Mouse (Mus musculus) hindbrain, postnatal 0 days (tissue): ENCODE measurements around the gene Slc12a4. TPM values are rescaled to one million over a fixed set of nuclear protein-coding genes. Genes with fewer than 3 reads are reported as not detected.

Experiments used
- ATAC-seq: fragments of 200-750 bp; cut with Nextera tagmentation; 2 replicates; pipeline ENCODE4 v1.8.0; 2017; ENCODE audit warnings: mild to moderate bottlenecking, moderate TSS enrichment, moderate library complexity
- DNase-seq: peaks from one replicate; pipeline ENCODE4 v3.0.0-alpha.2; 2015; ENCODE audit warnings: low spot score
- H3K27ac ChIP-seq: fragments of 300-500 bp; sonication (generic); 2 replicates; pipeline ENCODE4 v1.5.1; 2014; ENCODE audit warnings: mild to moderate bottlenecking
- H3K27me3 ChIP-seq: fragments of 300-500 bp; sonication (generic); 2 replicates; pipeline ENCODE4 v1.6.1; 2014; ENCODE audit warnings: low read length, mixed read lengths; ENCODE audit not compliant: insufficient read depth
- H3K36me3 ChIP-seq: fragments of 300-500 bp; sonication (generic); 2 replicates; pipeline ENCODE4 v1.6.1; 2014; ENCODE audit warnings: low read length, mixed read lengths; ENCODE audit not compliant: insufficient read depth
- H3K4me1 ChIP-seq: fragments of 300-500 bp; sonication (generic); 2 replicates; pipeline ENCODE4 v1.6.1; 2014; ENCODE audit warnings: antibody characterized with exemption, low read length, mixed read lengths; ENCODE audit not compliant: insufficient read depth
- H3K4me2 ChIP-seq: fragments of 300-500 bp; sonication (generic); 2 replicates; pipeline ENCODE4 v1.6.1; 2014; ENCODE audit warnings: low read depth, mild to moderate bottlenecking, low read length, moderate library complexity, mixed read lengths
- H3K4me3 ChIP-seq: fragments of 300-500 bp; sonication (generic); 2 replicates; pipeline ENCODE4 v1.5.1; 2014; ENCODE audit warnings: low read length
- H3K9ac ChIP-seq: fragments of 300-500 bp; sonication (generic); replicated peaks from 2 replicates; pipeline ENCODE4 v1.6.1; 2014; ENCODE audit warnings: mild to moderate bottlenecking, low read length, moderate library complexity, mixed read lengths
- H3K9me3 ChIP-seq: fragments of 300-500 bp; sonication (generic); 2 replicates; pipeline ENCODE4 v1.6.1; 2016; ENCODE audit warnings: low read length, mixed read lengths
- CTCF ChIP-seq: IDR thresholded peaks from 2 replicates; pipeline ENCODE4 v1.5.1; 2016; ENCODE audit warnings: antibody characterized with exemption, control low read depth, low read depth
- WGBS: fragments of 180-500 bp; shearing (Covaris S2); extraction: QIAGEN DNeasy Blood & Tissue Kit; methylation state at CpG from one replicate; pipeline ENCODE4 v1.1.7; 2014; 5-methylcytosine and 5-hydroxymethylcytosine counted together
- polyA plus RNA-seq: library from polyadenylated mRNA; unstranded; fragments of >200 nt; fragmentation: Nextera tagmentation; extraction: Ambion mirVana; gene quantifications from 2 replicates; pipeline ENCODE4 v1.2.1, GENCODE M21; 2015
- total RNA-seq: library from RNA; depleted of rRNA; stranded (reverse); fragments of >200 nt; gene quantifications from 2 replicates; pipeline ENCODE4 v1.2.3, GENCODE M21; 2014

Gene Slc12a4
- total and polyA plus RNA-seq, 2 experiments from 2014 or later = 16.3 to 25.5 TPM

- peak; percentile 34 for TF ChIP-seq CTCF
- no peak overlapping the region for H3K9ac ChIP-seq
- no peaks in the 10 kb centered on the region for H3K9me3 ChIP-seq
These were observed 40.5 kb upstream of the Slc12a4 start for GRCm38 (mm10) chr8:106006413-106006812.

GRCm38 (mm10) chr8:106005875-106006274 is 40.0 kb upstream of the Slc12a4 start, which contains the start of gene Dpep2nb:
Gene Dpep2nb (minus strand): TSS chr8:106005975.
- no peaks in the 10 kb centered on the region for H3K9me3 ChIP-seq
- no peak within 1 kb of the TSS for H3K9ac ChIP-seq
- no peaks in the 10 kb centered on the region for H3K27me3 ChIP-seq
- DNase-seq (no peak), ATAC-seq (no peak)
- no peaks in the 10 kb centered on the region for H3K36me3 ChIP-seq
- no peak within 1 kb of the TSS for H3K4me2 ChIP-seq
- 0 out of 2 replicates have a peak, but pooled peaks cover 5% of the 10 kb centered on the region for H3K4me1 ChIP-seq
- WGBS = 71% methylated on average over 4 of the region's 4 CpGs
- no peak within 1 kb of the TSS for H3K4me3 ChIP-seq
- TF ChIP-seq CTCF = no peak
- H3K27ac ChIP-seq = no peak within 1 kb of the TSS

More at GRCm38 (mm10) chr8:106006413-106006812, 40.5 kb upstream of the Slc12a4 start:
- no peak for ATAC-seq
- Histone ChIP-seq H3K36me3 (no peaks in the 10 kb centered on the region), H3K4me3 (no peak overlapping the region), H3K27me3 (no peaks in the 10 kb centered on the region), H3K27ac (no peak overlapping the region), H3K4me2 (no peak overlapping the region), H3K4me1 (0 out of 2 replicates have a peak, but pooled peaks cover 5% of the 10 kb centered on the region)
- 88% methylated on average over 4 of the region's 4 CpGs for WGBS
- DNase-seq = peak; percentile 21

DNA sequence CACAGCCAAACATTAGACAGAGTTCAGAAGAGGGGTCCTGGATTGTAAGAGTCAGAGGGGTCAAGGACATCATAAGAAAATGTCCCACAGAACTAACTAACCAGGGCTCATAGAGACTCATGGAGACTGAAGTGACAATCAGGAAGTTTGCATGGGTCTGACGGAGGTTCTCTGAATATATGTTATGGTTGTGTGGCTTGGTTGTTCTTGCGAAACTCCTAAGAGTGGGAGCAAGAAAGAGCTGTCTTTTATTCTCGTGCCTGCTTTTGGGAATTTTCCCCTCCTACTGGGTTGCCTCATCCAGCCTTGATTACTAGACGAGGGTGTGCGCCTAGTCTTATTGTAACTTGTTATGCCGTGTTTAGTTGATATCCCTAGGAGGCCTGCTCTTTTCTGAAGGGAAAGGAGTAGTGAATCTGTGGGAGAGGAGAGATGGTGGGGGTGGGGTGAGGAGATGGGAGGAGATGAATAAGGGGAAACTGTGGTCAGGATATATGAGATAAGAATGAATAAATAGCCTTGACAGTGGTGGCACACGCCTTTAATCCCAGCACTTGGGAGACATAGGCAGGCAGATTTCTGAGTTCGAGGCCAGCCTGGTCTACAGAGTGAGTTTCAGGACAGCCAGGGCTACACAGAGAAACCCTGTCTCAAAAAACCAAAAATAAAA is 38.8 kb upstream of the Slc12a4 start:
- Histone ChIP-seq H3K27ac (no peak overlapping the region), H3K27me3 (no peaks in the 10 kb centered on the region), H3K36me3 (no peaks in the 10 kb centered on the region), H3K4me1 (no peaks in the 10 kb centered on the region), H3K4me2 (no peak overlapping the region), H3K9me3 (no peaks in the 10 kb centered on the region), H3K9ac (no peak overlapping the region), H3K4me3 (no peak overlapping the region)
- DNase-seq (no peak), ATAC-seq (no peak)
- 70% methylated on average over 8 of the region's 8 CpGs for WGBS
- TF ChIP-seq CTCF = no peak

- ATAC-seq (no peak), DNase-seq (no peak)
- 81% methylated on average over 4 of the region's 4 CpGs for WGBS
- Histone ChIP-seq H3K9ac (no peak overlapping the region), H3K27me3 (no peaks in the 10 kb centered on the region), H3K36me3 (no peaks in the 10 kb centered on the region), H3K4me3 (no peak overlapping the region), H3K4me2 (no peak overlapping the region), H3K4me1 (no peaks in the 10 kb centered on the region), H3K9me3 (no peaks in the 10 kb centered on the region), H3K27ac (no peak overlapping the region)
- no peak for TF ChIP-seq CTCF
These were observed 36.0 kb upstream of the Slc12a4 start for GRCm38 (mm10) chr8:106001908-106002307.

- DNase-seq = no peak
- ATAC-seq = no peak
- H3K4me3 ChIP-seq = no peak overlapping the region
- H3K36me3 ChIP-seq = no peaks in the 10 kb centered on the region
- WGBS = 89% methylated on average over 2 of the region's 2 CpGs
- no peaks in the 10 kb centered on the region for H3K9me3 ChIP-seq
- no peaks in the 10 kb centered on the region for H3K4me1 ChIP-seq
- H3K4me2 ChIP-seq = no peak overlapping the region
- TF ChIP-seq CTCF = no peak
- no peaks in the 10 kb centered on the region for H3K27me3 ChIP-seq
- no peak overlapping the region for H3K27ac ChIP-seq
- H3K9ac ChIP-seq = no peak overlapping the region
These were observed 33.1 kb upstream of the Slc12a4 start for GRCm38 (mm10) chr8:105998971-105999370.

- Histone ChIP-seq H3K27me3 (no peaks in the 10 kb centered on the region), H3K9ac (no peak overlapping the region), H3K4me3 (no peak overlapping the region), H3K9me3 (no peaks in the 10 kb centered on the region), H3K27ac (no peak overlapping the region), H3K4me2 (no peak overlapping the region), H3K36me3 (no peaks in the 10 kb centered on the region), H3K4me1 (no peaks in the 10 kb centered on the region)
- WGBS = 69% methylated on average over 7 of the region's 7 CpGs
- ATAC-seq (no peak), DNase-seq (no peak)
- no peak for TF ChIP-seq CTCF
These were observed 30.5 kb upstream of the Slc12a4 start for GRCm38 (mm10) chr8:105996359-105996758.

DNA sequence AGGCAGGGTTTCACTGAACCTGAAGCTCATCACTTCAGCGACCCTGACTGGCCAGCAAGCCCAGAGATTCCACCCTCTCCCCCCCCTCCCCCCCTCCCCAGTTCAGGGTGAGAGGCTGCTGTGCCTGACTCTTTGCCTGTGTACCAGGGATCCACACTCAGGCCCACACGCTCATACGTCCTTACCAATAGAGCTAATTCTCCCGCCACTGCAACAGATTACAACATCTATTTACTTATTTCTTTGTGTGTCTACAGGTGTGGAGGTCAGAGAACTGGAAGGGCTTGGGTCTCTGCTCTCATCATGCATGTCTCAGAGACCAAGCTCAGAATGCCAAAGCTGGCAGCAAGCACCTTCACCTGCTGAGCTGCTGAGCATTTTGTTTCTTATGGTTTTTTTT is 27.3 kb upstream of the Slc12a4 start:
- Histone ChIP-seq H3K27ac (no peak overlapping the region), H3K4me1 (no peaks in the 10 kb centered on the region), H3K27me3 (no peaks in the 10 kb centered on the region), H3K36me3 (no peaks in the 10 kb centered on the region), H3K4me2 (no peak overlapping the region), H3K4me3 (no peak overlapping the region), H3K9me3 (no peaks in the 10 kb centered on the region), H3K9ac (no peak overlapping the region)
- WGBS = 60% methylated on average over 4 of the region's 4 CpGs
- ATAC-seq = no peak
- no peak for DNase-seq
- TF ChIP-seq CTCF = no peak
